Mouse (Mus musculus): Measurements from ENCODE around the gene Nxpe2.

GRCm38 (mm10) chr9:48315825-48316224 is 37.4 kb downstream of the Nxpe2 start:
- TF ChIP-seq CTCF (IDR thresholded peaks at IDR 0.05; ENCODE audit: low read depth, low read length) (no peak), POLR2A (IDR thresholded peaks at IDR 0.05; ENCODE audit: insufficient read depth, low read length) (no peak)

Data from ES-Bruce4 (cell line).